8 mouse cellular contexts compared by ENCODE assay signal in genomic region chr3:75164838-75165496, GRCm38 (mm10). TPM values are rescaled to one million over a fixed set of nuclear protein-coding genes. Genes with fewer than 3 reads are reported as not detected.
DNase-seq lines count a peak whose midpoint lies in the region; ATAC-seq lines count a peak whose summit lies in the region.

Gene Zbbx (minus strand): TSS chr3:75165034.

- H3K36me3 ChIP-seq in heart, embryonic 10.5 days, result no peaks in the 10 kb centered on the region
- H3K36me3 ChIP-seq in embryonic facial prominence, embryonic 11.5 days (replicated peaks; ENCODE audit: control insufficient read depth, insufficient read depth, low read depth, low read length), result no peaks in the 10 kb centered on the region
- no peaks in the 10 kb centered on the region for H3K36me3 ChIP-seq in hindbrain, embryonic 14.5 days (replicated peaks; ENCODE audit: control insufficient read depth, insufficient read depth)

- H3K9me3 ChIP-seq in heart, embryonic 10.5 days, result no peaks in the 10 kb centered on the region
- no peaks in the 10 kb centered on the region for H3K9me3 ChIP-seq in embryonic facial prominence, embryonic 11.5 days (replicated peaks; ENCODE audit: control insufficient read depth, low read length)
- no peaks in the 10 kb centered on the region for H3K9me3 ChIP-seq in hindbrain, embryonic 14.5 days (ENCODE audit: control insufficient read depth, low read length)

- H3K4me1 ChIP-seq in heart, embryonic 10.5 days, result 0 out of 2 replicates have a peak, but pooled peaks cover 3% of the 10 kb centered on the region
- H3K4me1 ChIP-seq in embryonic facial prominence, embryonic 11.5 days (ENCODE audit: control insufficient read depth, insufficient read depth, low read length), result no peaks in the 10 kb centered on the region
- H3K4me1 ChIP-seq in hindbrain, embryonic 14.5 days (replicated peaks; ENCODE audit: control insufficient read depth, insufficient read depth, low read length), result no peaks in the 10 kb centered on the region

- no peak for DNase-seq in heart, embryonic 10.5 days (ENCODE audit: low spot score)
- DNase-seq in heart, adult 18-20 months, result no peak
- peak; percentile 87 for DNase-seq in embryonic facial prominence, embryonic 11.5 days (ENCODE audit: low spot score)
- peak; percentile 88 for DNase-seq in hindbrain, embryonic 14.5 days (ENCODE audit: low spot score)
- DNase-seq in left cerebral cortex, adult 18-20 months (ENCODE audit: low spot score in 2 of 2), result peak; percentile 65 to 77
- DNase-seq in lung, postnatal 36 days, result peak; percentile 25
- DNase-seq in retina, postnatal 7 days (ENCODE audit: low read depth, low spot score), result peak; percentile 37
- DNase-seq in urinary bladder, postnatal 4 days (ENCODE audit: low spot score in 2 of 2), result peak; percentile 21 to 60

- no peak within 1 kb of the TSS for H3K9ac ChIP-seq in embryonic facial prominence, embryonic 11.5 days (replicated peaks; ENCODE audit: low read length)
- peak within 1 kb of the TSS; percentile 28; the same call in 1 of the 2 replicates for H3K9ac ChIP-seq in hindbrain, embryonic 14.5 days

- H3K4me2 ChIP-seq in embryonic facial prominence, embryonic 11.5 days (ENCODE audit: low read depth, low read length), result peak within 1 kb of the TSS; percentile 27
- peak within 1 kb of the TSS; percentile 53 for H3K4me2 ChIP-seq in hindbrain, embryonic 14.5 days (replicated peaks)

- WGBS in heart, embryonic 10.5 days, result 19% methylated on average over 20 of the region's 20 CpGs
- WGBS in embryonic facial prominence, embryonic 11.5 days, result 17% methylated on average over 20 of the region's 20 CpGs
- 13% methylated on average over 20 of the region's 20 CpGs for WGBS in hindbrain, embryonic 14.5 days

- peak; percentile 96 for ATAC-seq in embryonic facial prominence, embryonic 11.5 days (replicated peaks; ENCODE audit: insufficient number of reproducible peaks, low FRiP score, low TSS enrichment, low read depth)
- peak; percentile 97 for ATAC-seq in hindbrain, embryonic 14.5 days (ENCODE audit: low FRiP score)

- no peak within 1 kb of the TSS for H3K27ac ChIP-seq in heart, embryonic 10.5 days
- no peak within 1 kb of the TSS for H3K27ac ChIP-seq in embryonic facial prominence, embryonic 11.5 days (replicated peaks; ENCODE audit: low read depth, low read length)
- H3K27ac ChIP-seq in hindbrain, embryonic 14.5 days, result no peak within 1 kb of the TSS

- no peaks in the 10 kb centered on the region for H3K27me3 ChIP-seq in heart, embryonic 10.5 days (ENCODE audit: insufficient read depth, poor library complexity, severe bottlenecking)
- no peaks in the 10 kb centered on the region for H3K27me3 ChIP-seq in embryonic facial prominence, embryonic 11.5 days (ENCODE audit: control insufficient read depth, insufficient read depth, low read length)
- H3K27me3 ChIP-seq in hindbrain, embryonic 14.5 days (ENCODE audit: control insufficient read depth, insufficient read depth, low read length), result no peaks in the 10 kb centered on the region

- peak within 1 kb of the TSS; percentile 45 for H3K4me3 ChIP-seq in heart, embryonic 10.5 days
- no peak within 1 kb of the TSS for H3K4me3 ChIP-seq in embryonic facial prominence, embryonic 11.5 days (ENCODE audit: low read depth, low read length)
- H3K4me3 ChIP-seq in hindbrain, embryonic 14.5 days (replicated peaks; ENCODE audit: low read length), result peak within 1 kb of the TSS; percentile 32

RNA-seq across cellular contexts. Expression of gene Zbbx, which starts in this region (rescaled TPM):
- polyA plus RNA-seq in heart, embryonic 10.5 days (2016; fragmentation: Nextera tagmentation; extraction: Ambion mirVana), result not detected in 2 replicates
- total RNA-seq in heart, adult 18-20 months (2021), result not detected
- not detected in 2 replicates for polyA plus RNA-seq in embryonic facial prominence, embryonic 11.5 days (2014; fragmentation: Nextera tagmentation; extraction: Ambion mirVana)
- polyA plus RNA-seq in hindbrain, embryonic 14.5 days (2014; fragmentation: Nextera tagmentation; extraction: Ambion mirVana), result 1.3 and 1.7 TPM in 2 replicates
- total RNA-seq in left cerebral cortex, adult 18-20 months (2021), result 1 to 10 TPM; 2.1 to 3.6 TPM

Comparison
In these comparisons a context has a peak if more than half of its experiments do, and no peak if none do; other contexts are left out.
1. Peak in DNase-seq, ATAC-seq and H3K4me2 ChIP-seq in embryonic facial prominence, embryonic 11.5 days; RNA of the gene not detected or under 1 TPM.
2. DNase-seq: peak in hindbrain, embryonic 14.5 days (single experiment), left cerebral cortex, adult 18-20 months (2 of 2), lung, postnatal 36 days (single experiment), retina, postnatal 7 days (single experiment) and urinary bladder, postnatal 4 days (2 of 2); none in heart, embryonic 10.5 days (single experiment) and heart, adult 18-20 months (0 of 2).